ENCODE assay signal across 11 mouse cellular contexts in the genomic region with DNA sequence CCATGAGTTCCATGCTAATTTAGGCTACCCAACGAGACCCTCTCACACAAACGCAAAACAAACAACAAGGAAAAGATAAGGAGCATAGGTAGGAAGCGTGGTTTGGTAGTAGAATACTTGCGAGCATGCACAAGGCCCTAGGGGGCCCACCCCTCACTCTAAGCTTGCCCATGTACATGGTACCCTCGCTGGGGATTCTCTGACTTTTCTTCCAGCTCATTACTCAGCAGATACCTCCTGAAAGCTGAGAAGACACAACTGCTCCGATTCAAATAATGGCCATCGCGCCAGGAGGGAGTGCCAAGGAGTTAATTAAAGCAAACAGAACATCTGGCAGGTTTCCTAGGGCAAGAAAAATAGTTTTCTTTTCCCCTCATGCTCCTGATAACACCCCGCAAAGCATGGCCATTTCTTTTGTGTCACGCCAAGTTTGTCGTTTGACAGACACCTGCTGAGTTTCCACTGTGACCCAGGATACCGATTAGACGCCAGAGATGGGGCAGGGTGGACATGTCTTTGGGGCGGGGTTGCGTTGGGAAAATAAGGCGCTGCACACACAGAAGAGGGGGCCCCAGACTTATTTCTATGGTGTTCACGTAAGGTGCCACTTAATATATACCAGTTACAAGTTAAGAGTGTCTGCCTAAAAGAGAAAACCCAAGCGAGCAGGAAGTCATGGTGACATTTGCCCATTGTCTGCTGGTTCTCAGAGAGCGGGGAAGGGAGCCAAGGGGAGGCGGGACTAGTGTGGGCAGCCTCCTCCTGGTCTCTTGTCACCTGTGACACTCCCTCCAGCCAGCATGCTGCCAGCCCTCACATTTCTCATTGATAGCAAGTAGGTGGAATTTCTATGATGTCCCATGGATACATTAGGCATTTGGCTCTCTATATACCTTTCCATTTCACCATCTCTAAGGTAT. TPM values are rescaled to one million over a fixed set of nuclear protein-coding genes. Genes with fewer than 3 reads are reported as not detected.
DNase-seq lines count a peak whose midpoint lies in the region; ATAC-seq and TF ChIP-seq lines count a peak whose summit lies in the region.
"Had no signal": no experiment of that assay in that cellular context is flagged by ENCODE, and none has a peak within 500 bp of the region (broad histone marks: within the 10 kb centered on the region; RNA-seq: fewer than 3 reads in every experiment).

No protein-coding gene starts in this region.

- H3K4me3 ChIP-seq in heart, adult 2 months = no peak overlapping the region
- H3K4me3 ChIP-seq in small intestine, adult 2 months (ENCODE audit: low read depth, low read length) = peak overlapping the region; percentile 14; the same call in 1 of the 2 replicates
- no peak overlapping the region for H3K4me3 ChIP-seq in forebrain, embryonic 11.5 days (ENCODE audit: low read depth, low read length)
- H3K4me3 ChIP-seq: forebrain, embryonic 13.5 days had no signal

- peaks cover 1% of the 10 kb centered on the region; the same call in 1 of the 2 replicates for H3K79me2 ChIP-seq in heart, adult 2 months (replicated peaks; ENCODE audit: control insufficient read depth, insufficient read depth, low read length)

- TF ChIP-seq POLR2A in heart, adult 2 months (IDR thresholded peaks at IDR 0.05; ENCODE audit: insufficient read depth, low read depth, low read length) = no peak
- no peak for TF ChIP-seq POLR2A in small intestine, adult 2 months (IDR thresholded peaks at IDR 0.05; ENCODE audit: low read depth, low read length)

- no peak for ATAC-seq in forebrain, embryonic 11.5 days (replicated peaks; ENCODE audit: low FRiP score)
- ATAC-seq: forebrain, embryonic 13.5 days had no signal

- intact Hi-C loops in left cerebral cortex, postnatal 4 days (cut with DNase I) = no loop called here
- intact Hi-C loops in left cerebral cortex, postnatal 36 days (cut with DNase I) = no loop called here
- intact Hi-C loops in heart, adult 2 months (cut with DNase I) = no loop called here

- TF ChIP-seq CTCF in heart, adult 2 months (IDR thresholded peaks at IDR 0.05) = no peak
- no peak for TF ChIP-seq CTCF in small intestine, adult 2 months (IDR thresholded peaks at IDR 0.05; ENCODE audit: extremely low read depth, insufficient read length, insufficient replicate concordance, low read depth, low read length)

- WGBS in heart, adult 2 months = 40% methylated on average over 20 of the region's 20 CpGs
- WGBS in small intestine, adult 2 months = 26% methylated on average over 20 of the region's 20 CpGs
- WGBS in forebrain, embryonic 11.5 days = 82% methylated on average over 20 of the region's 20 CpGs

- H3K27ac ChIP-seq in heart, adult 2 months = peak overlapping the region; percentile 67
- no peak overlapping the region; the same call in 1 of the 2 replicates for H3K27ac ChIP-seq in small intestine, adult 2 months (ENCODE audit: insufficient read depth, low read depth, low read length)
- no peak overlapping the region for H3K27ac ChIP-seq in forebrain, embryonic 11.5 days (ENCODE audit: low read depth, low read length)
- H3K27ac ChIP-seq: forebrain, embryonic 13.5 days had no signal

- DNase-seq in left cerebral cortex, postnatal 4 days = peak; percentile 41
- DNase-seq in left cerebral cortex, postnatal 36 days (ENCODE audit: low spot score in 2 of 2) = no peak
- peak in 1 of 2 experiments; percentile 59 for DNase-seq in heart, adult 2 months
- DNase-seq in kidney, adult 9 months = peak; percentile 44
- DNase-seq in layer of hippocampus, adult 9-10 months (ENCODE audit: low spot score) = no peak
- DNase-seq in forebrain, embryonic 11.5 days (ENCODE audit: low spot score) = no peak
- DNase-seq in frontal cortex, postnatal 36 days (ENCODE audit: low spot score in 2 of 2) = no peak
- DNase-seq: layer of hippocampus, adult 9-11 months; lung, embryonic 14.5 days had no signal

- H3K27me3 ChIP-seq in heart, adult 2 months (ENCODE audit: control insufficient read depth, insufficient read depth, low read length) = no peaks in the 10 kb centered on the region
- H3K27me3 ChIP-seq in small intestine, adult 2 months (ENCODE audit: control insufficient read depth, insufficient read depth, low read length) = no peaks in the 10 kb centered on the region
- no peaks in the 10 kb centered on the region for H3K27me3 ChIP-seq in forebrain, embryonic 11.5 days (ENCODE audit: control insufficient read depth, insufficient read depth, low read length)
- H3K27me3 ChIP-seq: forebrain, embryonic 13.5 days had no signal

- peaks cover 21% of the 10 kb centered on the region for H3K4me1 ChIP-seq in heart, adult 2 months (ENCODE audit: control insufficient read depth, insufficient read depth, low read length)
- H3K4me1 ChIP-seq in small intestine, adult 2 months (ENCODE audit: control insufficient read depth, insufficient read depth, insufficient read length, low read length) = peaks cover 15% of the 10 kb centered on the region; the same call in 1 of the 2 replicates
- no peaks in the 10 kb centered on the region for H3K4me1 ChIP-seq in forebrain, embryonic 11.5 days (replicated peaks; ENCODE audit: control insufficient read depth, insufficient read depth, low read length)

- no peak for TF ChIP-seq EP300 in heart, adult 2 months (IDR thresholded peaks at IDR 0.05; ENCODE audit: insufficient read depth, low read depth, low read length)

- H3K36me3 ChIP-seq in heart, adult 2 months (ENCODE audit: control insufficient read depth, insufficient read depth, low read length) = peaks cover 2% of the 10 kb centered on the region; the same call in 1 of the 2 replicates
- no peaks in the 10 kb centered on the region for H3K36me3 ChIP-seq in small intestine, adult 2 months (ENCODE audit: control insufficient read depth, insufficient read depth, low read length)
- H3K36me3 ChIP-seq in forebrain, embryonic 11.5 days (ENCODE audit: control insufficient read depth, insufficient read depth, low read length) = no peaks in the 10 kb centered on the region

- H3K9ac ChIP-seq in heart, adult 2 months (ENCODE audit: low read depth, low read length) = 0 out of 2 replicates have a peak overlapping the region, but pooled peaks have one; percentile 14
- H3K9ac ChIP-seq in forebrain, embryonic 11.5 days (ENCODE audit: low read length) = no peak overlapping the region
- H3K9ac ChIP-seq: forebrain, embryonic 13.5 days; lung, embryonic 14.5 days had no signal

- H3K4me2 ChIP-seq in forebrain, embryonic 11.5 days (ENCODE audit: low read depth, low read length, severe bottlenecking) = no peak overlapping the region
- H3K4me2 ChIP-seq: forebrain, embryonic 13.5 days; lung, embryonic 14.5 days had no signal

- H3K9me3 ChIP-seq in forebrain, embryonic 11.5 days (ENCODE audit: control insufficient read depth, low read length) = no peaks in the 10 kb centered on the region
- H3K9me3 ChIP-seq: forebrain, embryonic 13.5 days had no signal

RNA-seq across cellular contexts. Expression of a gene that starts 36.2 kb away (rescaled TPM):
- 100 to 1,000 TPM; 253 to 257 TPM for total RNA-seq in left cerebral cortex, postnatal 4 days (2021)
- total RNA-seq in left cerebral cortex, postnatal 36 days (2021) = 100 to 1,000 TPM; 276 to 292 TPM
- 10 to 100 TPM; 26.0 to 27.3 TPM for total RNA-seq in heart, adult 2 months (2021)
- polyA plus RNA-seq in heart, adult 2 months (2012; rRNA removed) = 6.1 and 8.1 TPM in 2 replicates
- 1.5 and 3.3 TPM in 2 replicates for polyA plus RNA-seq in small intestine, adult 2 months (2012; rRNA removed)
- polyA plus RNA-seq in forebrain, embryonic 11.5 days (2014; fragmentation: Nextera tagmentation; extraction: Ambion mirVana) = 6.0 and 6.1 TPM in 2 replicates

RNA-seq across cellular contexts. Expression of a gene that starts 58.8 kb away (rescaled TPM):
- total RNA-seq in left cerebral cortex, postnatal 4 days (2021) = 10 to 100 TPM; 23.9 to 24.4 TPM
- total RNA-seq in left cerebral cortex, postnatal 36 days (2021) = 10 to 100 TPM; 13.4 to 16.5 TPM
- total RNA-seq in heart, adult 2 months (2021) = 10 to 100 TPM; 12.2 to 12.3 TPM
- 2.7 and 4.1 TPM in 2 replicates for polyA plus RNA-seq in heart, adult 2 months (2012; rRNA removed)
- polyA plus RNA-seq in small intestine, adult 2 months (2012; rRNA removed) = 0.50 and 0.80 TPM in 2 replicates
- 12.6 and 15.1 TPM in 2 replicates for polyA plus RNA-seq in forebrain, embryonic 11.5 days (2014; fragmentation: Nextera tagmentation; extraction: Ambion mirVana)

Comparison
In these comparisons a context has a peak if more than half of its experiments do, and no peak if none do; other contexts are left out.
1. DNase-seq: peak in left cerebral cortex, postnatal 4 days (single experiment) and kidney, adult 9 months (single experiment); none in left cerebral cortex, postnatal 36 days (0 of 2), layer of hippocampus, adult 9-10 months (single experiment), forebrain, embryonic 11.5 days (single experiment) and frontal cortex, postnatal 36 days (0 of 2).
2. RNA of a gene that starts 36.2 kb away (total RNA-seq): 276 to 292 TPM in left cerebral cortex, postnatal 36 days and 253 to 257 TPM in left cerebral cortex, postnatal 4 days; 26.0 to 27.3 TPM in heart, adult 2 months; every median in the first group is over 4 times any median in the second.